Mouse (Mus musculus): ENCODE measurements around the gene Cmya5. TPM values are rescaled to one million over a fixed set of nuclear protein-coding genes. Genes with fewer than 3 reads are reported as not detected.

Gene Cmya5
- polyA plus RNA-seq, 1 experiment: 2.6 TPM

GRCm38 (mm10) chr13:93022158-93022557 is 122.4 kb downstream of the Cmya5 start:
- no peak overlapping the region for H3K27ac ChIP-seq (ENCODE audit: insufficient read depth, low read length)
- H3K4me1 ChIP-seq (ENCODE audit: control insufficient read depth, insufficient read depth, low read length): no peaks in the 10 kb centered on the region
- H3K4me3 ChIP-seq (replicated peaks; ENCODE audit: insufficient read depth, low read depth, low read length): no peak overlapping the region
- WGBS: 28% methylated on average over 1 of the region's 1 CpGs
- no peak for DNase-seq
- H3K27me3 ChIP-seq (ENCODE audit: control insufficient read depth, insufficient read depth, low read length): no peaks in the 10 kb centered on the region
- TF ChIP-seq POLR2A (IDR thresholded peaks at IDR 0.05; ENCODE audit: borderline replicate concordance, insufficient read depth, low read length): no peak
- no peak for TF ChIP-seq CTCF (IDR thresholded peaks at IDR 0.05; ENCODE audit: borderline replicate concordance, insufficient read depth, low read depth, low read length)

- H3K27ac ChIP-seq (ENCODE audit: insufficient read depth, low read length): no peak overlapping the region
- no peak for DNase-seq
- no peak overlapping the region for H3K4me3 ChIP-seq (replicated peaks; ENCODE audit: insufficient read depth, low read depth, low read length)
- no peak for TF ChIP-seq CTCF (IDR thresholded peaks at IDR 0.05; ENCODE audit: borderline replicate concordance, insufficient read depth, low read depth, low read length)
- no peak for TF ChIP-seq POLR2A (IDR thresholded peaks at IDR 0.05; ENCODE audit: borderline replicate concordance, insufficient read depth, low read length)
- no peaks in the 10 kb centered on the region for H3K27me3 ChIP-seq (ENCODE audit: control insufficient read depth, insufficient read depth, low read length)
- WGBS: 42% methylated on average over 8 of the region's 8 CpGs
- no peaks in the 10 kb centered on the region for H3K4me1 ChIP-seq (ENCODE audit: control insufficient read depth, insufficient read depth, low read length)
Measured at GRCm38 (mm10) chr13:93012952-93013351, 131.6 kb downstream of the Cmya5 start.

GRCm38 (mm10) chr13:93011315-93011714 is 133.2 kb downstream of the Cmya5 start:
- TF ChIP-seq CTCF (IDR thresholded peaks at IDR 0.05; ENCODE audit: borderline replicate concordance, insufficient read depth, low read depth, low read length) (no peak), POLR2A (IDR thresholded peaks at IDR 0.05; ENCODE audit: borderline replicate concordance, insufficient read depth, low read length) (no peak)
- no peak for DNase-seq
- Histone ChIP-seq H3K27ac (ENCODE audit: insufficient read depth, low read length) (no peak overlapping the region), H3K4me1 (ENCODE audit: control insufficient read depth, insufficient read depth, low read length) (no peaks in the 10 kb centered on the region), H3K27me3 (ENCODE audit: control insufficient read depth, insufficient read depth, low read length) (no peaks in the 10 kb centered on the region), H3K4me3 (replicated peaks; ENCODE audit: insufficient read depth, low read depth, low read length) (no peak overlapping the region)
- 95% methylated on average over 4 of the region's 4 CpGs for WGBS

GRCm38 (mm10) chr13:93010524-93010923 is 134.0 kb downstream of the Cmya5 start:
- no peak for DNase-seq
- H3K27ac ChIP-seq (ENCODE audit: insufficient read depth, low read length): no peak overlapping the region
- no peaks in the 10 kb centered on the region for H3K27me3 ChIP-seq (ENCODE audit: control insufficient read depth, insufficient read depth, low read length)
- H3K4me1 ChIP-seq (ENCODE audit: control insufficient read depth, insufficient read depth, low read length): no peaks in the 10 kb centered on the region
- no peak overlapping the region for H3K4me3 ChIP-seq (replicated peaks; ENCODE audit: insufficient read depth, low read depth, low read length)
- TF ChIP-seq POLR2A (IDR thresholded peaks at IDR 0.05; ENCODE audit: borderline replicate concordance, insufficient read depth, low read length): no peak
- no peak for TF ChIP-seq CTCF (IDR thresholded peaks at IDR 0.05; ENCODE audit: borderline replicate concordance, insufficient read depth, low read depth, low read length)
- 63% methylated on average over 7 of the region's 7 CpGs for WGBS

GRCm38 (mm10) chr13:93007078-93007477 is 137.4 kb downstream of the Cmya5 start:
- no peak overlapping the region for H3K4me3 ChIP-seq (replicated peaks; ENCODE audit: insufficient read depth, low read depth, low read length)
- TF ChIP-seq POLR2A (IDR thresholded peaks at IDR 0.05; ENCODE audit: borderline replicate concordance, insufficient read depth, low read length): no peak
- no peak for TF ChIP-seq CTCF (IDR thresholded peaks at IDR 0.05; ENCODE audit: borderline replicate concordance, insufficient read depth, low read depth, low read length)
- no peaks in the 10 kb centered on the region for H3K4me1 ChIP-seq (ENCODE audit: control insufficient read depth, insufficient read depth, low read length)
- DNase-seq: no peak
- H3K27me3 ChIP-seq (ENCODE audit: control insufficient read depth, insufficient read depth, low read length): no peaks in the 10 kb centered on the region
- 89% methylated on average over 4 of the region's 4 CpGs for WGBS
- no peak overlapping the region for H3K27ac ChIP-seq (ENCODE audit: insufficient read depth, low read length)

GRCm38 (mm10) chr13:93006347-93006746 is 138.2 kb downstream of the Cmya5 start:
- Histone ChIP-seq H3K4me1 (ENCODE audit: control insufficient read depth, insufficient read depth, low read length) (no peaks in the 10 kb centered on the region), H3K27ac (ENCODE audit: insufficient read depth, low read length) (no peak overlapping the region), H3K27me3 (ENCODE audit: control insufficient read depth, insufficient read depth, low read length) (no peaks in the 10 kb centered on the region), H3K4me3 (replicated peaks; ENCODE audit: insufficient read depth, low read depth, low read length) (no peak overlapping the region)
- TF ChIP-seq POLR2A (IDR thresholded peaks at IDR 0.05; ENCODE audit: borderline replicate concordance, insufficient read depth, low read length) (no peak), CTCF (IDR thresholded peaks at IDR 0.05; ENCODE audit: borderline replicate concordance, insufficient read depth, low read depth, low read length) (no peak)
- no peak for DNase-seq
- 29% methylated on average over 4 of the region's 4 CpGs for WGBS

GRCm38 (mm10) chr13:93004003-93004402 is 140.5 kb downstream of the Cmya5 start:
- no peak for DNase-seq

GRCm38 (mm10) chr13:93002456-93002855 is 142.1 kb downstream of the Cmya5 start:
- TF ChIP-seq CTCF (IDR thresholded peaks at IDR 0.05; ENCODE audit: borderline replicate concordance, insufficient read depth, low read depth, low read length): no peak
- no peak for TF ChIP-seq POLR2A (IDR thresholded peaks at IDR 0.05; ENCODE audit: borderline replicate concordance, insufficient read depth, low read length)
- Histone ChIP-seq H3K27me3 (ENCODE audit: control insufficient read depth, insufficient read depth, low read length) (no peaks in the 10 kb centered on the region), H3K4me1 (ENCODE audit: control insufficient read depth, insufficient read depth, low read length) (no peaks in the 10 kb centered on the region; the same call in 1 of the 2 replicates), H3K4me3 (replicated peaks; ENCODE audit: insufficient read depth, low read depth, low read length) (no peak overlapping the region), H3K27ac (ENCODE audit: insufficient read depth, low read length) (no peak overlapping the region)
- 14% methylated on average over 2 of the region's 2 CpGs for WGBS
- no peak for DNase-seq

More at GRCm38 (mm10) chr13:93004003-93004402, 140.5 kb downstream of the Cmya5 start:
- Histone ChIP-seq H3K4me1 (ENCODE audit: control insufficient read depth, insufficient read depth, low read length) (no peaks in the 10 kb centered on the region; the same call in 1 of the 2 replicates), H3K27me3 (ENCODE audit: control insufficient read depth, insufficient read depth, low read length) (no peaks in the 10 kb centered on the region), H3K4me3 (replicated peaks; ENCODE audit: insufficient read depth, low read depth, low read length) (no peak overlapping the region), H3K27ac (ENCODE audit: insufficient read depth, low read length) (no peak overlapping the region)
- TF ChIP-seq POLR2A (IDR thresholded peaks at IDR 0.05; ENCODE audit: borderline replicate concordance, insufficient read depth, low read length) (no peak), CTCF (IDR thresholded peaks at IDR 0.05; ENCODE audit: borderline replicate concordance, insufficient read depth, low read depth, low read length) (no peak)
- WGBS: 67% methylated on average over 6 of the region's 6 CpGs
